Mouse (Mus musculus): ENCODE measurements around the gene Pdzk1ip1. TPM values are rescaled to one million over a fixed set of nuclear protein-coding genes. Genes with fewer than 3 reads are reported as not detected.
A peak's percentile ranks its signal among the peaks of the same experiment; 100 is the strongest.

Pdzk1ip1 gene
- total and polyA plus RNA-seq, 3 experiments, result 0.55 TPM; not detected in 2

DNA sequence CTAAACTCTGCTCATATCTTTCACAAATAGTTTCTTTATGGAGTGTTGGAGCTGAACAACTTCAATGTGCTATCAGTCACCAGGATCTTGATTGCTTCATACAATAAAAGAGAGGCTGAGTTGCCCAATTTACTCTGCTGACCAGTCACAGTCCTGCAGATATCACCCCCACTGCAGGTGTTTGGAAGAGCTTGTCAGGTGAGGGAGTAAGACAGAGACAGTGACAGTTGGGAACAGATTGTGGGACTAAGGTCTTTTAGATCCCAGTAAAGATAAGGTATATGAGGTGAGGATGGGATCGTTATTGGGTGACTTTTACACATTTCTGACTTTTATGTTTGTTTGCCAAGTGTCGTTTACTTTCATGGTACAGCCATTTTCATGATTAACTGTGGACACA is 22.7 kb downstream of the Pdzk1ip1 start:
- TF ChIP-seq POLR2AphosphoS2 (IDR thresholded peaks at IDR 0.05; ENCODE audit: low read depth, low read length) (no peak), BHLHE40 (IDR thresholded peaks at IDR 0.05; ENCODE audit: low read depth, low read length) (no peak), JUND (conservative IDR thresholded peaks at IDR 0.05; ENCODE audit: low read depth, low read length) (no peak), MAX (IDR thresholded peaks at IDR 0.05; ENCODE audit: low read length) (no peak), IRF4 (IDR thresholded peaks at IDR 0.05; ENCODE audit: low read depth, low read length) (no peak), SMC3 (IDR thresholded peaks at IDR 0.05; ENCODE audit: low read depth, low read length) (no peak), E2F4 (IDR thresholded peaks at IDR 0.05; ENCODE audit: insufficient replicate concordance, low read depth, low read length) (no peak), ETS1 (conservative IDR thresholded peaks at IDR 0.05; ENCODE audit: low read depth, low read length) (no peak), JUN (IDR thresholded peaks at IDR 0.05; ENCODE audit: insufficient read depth, low read depth, low read length) (no peak), HCFC1 (IDR thresholded peaks at IDR 0.05; ENCODE audit: low read depth, low read length) (no peak), ZKSCAN1 (IDR thresholded peaks at IDR 0.05; ENCODE audit: borderline replicate concordance, low read depth, low read length) (no peak), ZMIZ1 (IDR thresholded peaks at IDR 0.05; ENCODE audit: low read depth, low read length) (no peak), POLR2A (IDR thresholded peaks at IDR 0.05; ENCODE audit: low read depth, low read length) (no peak), MYC (IDR thresholded peaks at IDR 0.05; ENCODE audit: low read depth, low read length) (no peak), KAT2A (IDR thresholded peaks at IDR 0.05; ENCODE audit: insufficient replicate concordance, low read length) (no peak), MEF2A (IDR thresholded peaks at IDR 0.05; ENCODE audit: borderline replicate concordance, low read depth, low read length) (no peak), ELF1 (IDR thresholded peaks at IDR 0.05; ENCODE audit: low read depth, low read length) (no peak), CHD1 (IDR thresholded peaks at IDR 0.05; ENCODE audit: low read depth, low read length) (no peak), NELFE (IDR thresholded peaks at IDR 0.05; ENCODE audit: low read depth, low read length) (no peak)
- H3K4me1 ChIP-seq (ENCODE audit: control insufficient read depth in 1 of 2, insufficient read depth in 2 of 2), result no peaks in the 10 kb centered on the region
- no peak for DNase-seq (ENCODE audit: extremely low read depth)
- in situ Hi-C loops (cut with MboI; ENCODE audit: low pct_ligation_motif_present, low pct_unique_long_range_greater_than_20kb, low sequenced_read_pairs), result no loop called here
- no peaks in the 10 kb centered on the region for H3K79me2 ChIP-seq (replicated peaks; ENCODE audit: control insufficient read depth, extremely low read depth, insufficient read depth, poor library complexity, severe bottlenecking)
- H3K36me3 ChIP-seq (replicated peaks in 1 of 2; ENCODE audit: control insufficient read depth in 1 of 2, insufficient read depth in 1 of 2, low read length in 1 of 2), result no peaks in the 10 kb centered on the region
- peaks cover 3% of the 10 kb centered on the region for H3K9me3 ChIP-seq (replicated peaks; ENCODE audit: low read length)
- no peak overlapping the region for H3K4me3 ChIP-seq (replicated peaks in 1 of 3; ENCODE audit: low read depth in 2 of 3, low read length in 2 of 3, poor library complexity in 1 of 3)
- no peak overlapping the region for H3K9ac ChIP-seq (ENCODE audit: insufficient read depth, low read depth)
- dilution Hi-C loops (cut with MboI; ENCODE audit: extremely low pct_ligation_motif_present, extremely low pct_unique_long_range_greater_than_20kb, low sequenced_read_pairs), result no loop called here
- peaks cover 62% of the 10 kb centered on the region for H3K27me3 ChIP-seq (replicated peaks)
- H3K4me2 ChIP-seq (ENCODE audit: insufficient read depth, low read depth, poor library complexity, severe bottlenecking), result no peak overlapping the region
- no peak overlapping the region for H3K27ac ChIP-seq (ENCODE audit: insufficient read depth, low read depth)

DNA sequence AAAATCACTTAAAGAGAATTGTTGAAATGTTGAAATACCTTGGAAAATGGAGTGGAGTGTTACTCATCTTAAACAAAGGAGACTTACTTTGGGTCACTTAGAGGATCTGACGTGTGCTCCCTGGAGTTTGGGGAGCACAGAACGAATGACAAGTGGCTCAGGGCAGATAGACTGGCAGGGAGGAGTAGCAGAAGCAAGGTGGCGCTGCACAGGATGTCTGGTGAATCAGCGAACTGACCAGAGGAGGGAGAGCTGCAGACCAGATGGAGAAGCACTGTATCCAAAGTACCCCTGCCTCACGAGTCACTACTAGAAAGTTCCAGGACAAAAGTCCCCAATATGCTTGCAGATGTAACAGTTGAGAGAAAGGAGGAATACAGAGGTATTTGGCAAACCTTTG is 24.8 kb downstream of the Pdzk1ip1 start:
- no peak overlapping the region for H3K9ac ChIP-seq (ENCODE audit: insufficient read depth, low read depth)
- no peak overlapping the region for H3K4me3 ChIP-seq (replicated peaks in 1 of 3; ENCODE audit: low read depth in 2 of 3, low read length in 2 of 3, poor library complexity in 1 of 3)
- H3K27me3 ChIP-seq (replicated peaks), result peaks cover 69% of the 10 kb centered on the region
- peaks cover 0 to 3% of the 10 kb centered on the region in 2 experiments; a peak in 1 of 4 replicates for H3K4me1 ChIP-seq (ENCODE audit: control insufficient read depth in 1 of 2, insufficient read depth in 2 of 2)
- H3K27ac ChIP-seq (ENCODE audit: insufficient read depth, low read depth), result no peak overlapping the region
- dilution Hi-C loops (cut with MboI; ENCODE audit: extremely low pct_ligation_motif_present, extremely low pct_unique_long_range_greater_than_20kb, low sequenced_read_pairs), result no loop called here
- H3K36me3 ChIP-seq (replicated peaks in 1 of 2; ENCODE audit: control insufficient read depth in 1 of 2, insufficient read depth in 1 of 2, low read length in 1 of 2), result no peaks in the 10 kb centered on the region
- H3K4me2 ChIP-seq (ENCODE audit: insufficient read depth, low read depth, poor library complexity, severe bottlenecking), result no peak overlapping the region
- in situ Hi-C loops (cut with MboI; ENCODE audit: low pct_ligation_motif_present, low pct_unique_long_range_greater_than_20kb, low sequenced_read_pairs), result no loop called here
- H3K9me3 ChIP-seq (replicated peaks; ENCODE audit: low read length), result no peaks in the 10 kb centered on the region
- DNase-seq (ENCODE audit: extremely low read depth), result no peak
- TF ChIP-seq CTCF (conservative IDR thresholded peaks at IDR 0.05 in 1 of 2, IDR thresholded peaks at IDR 0.05 in 1 of 2; ENCODE audit: low read depth in 2 of 2, low read length in 2 of 2) (peak in 1 of 2 experiments; percentile 40; a peak in 2 of 4 replicates), E2F4 (IDR thresholded peaks at IDR 0.05; ENCODE audit: insufficient replicate concordance, low read depth, low read length) (no peak), ZC3H11A (IDR thresholded peaks at IDR 0.05; ENCODE audit: low read depth, low read length) (no peak), ZNF384 (IDR thresholded peaks at IDR 0.05; ENCODE audit: low read depth, low read length) (no peak)
- no peaks in the 10 kb centered on the region for H3K79me2 ChIP-seq (replicated peaks; ENCODE audit: control insufficient read depth, extremely low read depth, insufficient read depth, poor library complexity, severe bottlenecking)
